Mouse (Mus musculus) limb, embryonic 14.5 days (tissue): ENCODE data around the gene Irgm1. TPM values are rescaled to one million over a fixed set of nuclear protein-coding genes. Genes with fewer than 3 reads are reported as not detected.
"Not testable (repeated sequence)": the region's sequence is repeated elsewhere in the genome, so short reads cannot be mapped to it uniquely, and the experiment has no call there.

ENCODE experiments used
- ATAC-seq: fragments of 200-750 bp; cut with Nextera tagmentation; 2 replicates; pipeline ENCODE4 v1.8.0; 2017; ENCODE audit warnings: low read depth, moderate number of reproducible peaks, moderate TSS enrichment; ENCODE audit not compliant: low FRiP score
- DNase-seq: peaks from one replicate; pipeline ENCODE4 v3.0.0-alpha.2; 2015; ENCODE audit warnings: low spot score
- H3K27ac ChIP-seq: fragments of 300-500 bp; sonication (generic); replicated peaks from 2 replicates; pipeline ENCODE4 v1.5.1; 2014; ENCODE audit warnings: low read depth, mild to moderate bottlenecking, low read length, moderate library complexity, mixed read lengths
- H3K27me3 ChIP-seq: fragments of 300-500 bp; sonication (generic); 2 replicates; pipeline ENCODE4 v1.6.1; 2014; ENCODE audit warnings: low read length, mixed read lengths; ENCODE audit not compliant: control insufficient read depth, insufficient read depth
- H3K36me3 ChIP-seq: fragments of 300-500 bp; sonication (generic); 2 replicates; pipeline ENCODE4 v1.6.1; 2014; ENCODE audit warnings: mild to moderate bottlenecking, low read length, moderate library complexity, mixed read lengths; ENCODE audit not compliant: control insufficient read depth, insufficient read depth
- H3K4me1 ChIP-seq: fragments of 300-500 bp; sonication (generic); 2 replicates; pipeline ENCODE4 v1.6.1; 2014; ENCODE audit warnings: antibody characterized with exemption, low read length, mixed read lengths; ENCODE audit not compliant: control insufficient read depth, insufficient read depth
- H3K4me2 ChIP-seq: fragments of 300-500 bp; sonication (generic); replicated peaks from 2 replicates; pipeline ENCODE4 v1.6.1; 2014; ENCODE audit warnings: low read depth, mild to moderate bottlenecking, low read length, moderate library complexity; ENCODE audit not compliant: severe bottlenecking
- H3K4me3 ChIP-seq: fragments of 300-500 bp; sonication (generic); replicated peaks from 2 replicates; pipeline ENCODE4 v1.5.1; 2014; ENCODE audit warnings: low read length
- H3K9ac ChIP-seq: fragments of 300-500 bp; sonication (generic); 2 replicates; pipeline ENCODE4 v1.6.1; 2014; ENCODE audit warnings: mild to moderate bottlenecking, low read depth, low read length, moderate library complexity; ENCODE audit not compliant: severe bottlenecking
- H3K9me3 ChIP-seq: fragments of 300-500 bp; sonication (generic); 2 replicates; pipeline ENCODE4 v1.6.1; 2016; ENCODE audit warnings: low read length; ENCODE audit not compliant: control insufficient read depth
- POLR2A ChIP-seq: fragments of 200-500 bp; IDR thresholded peaks from 2 replicates; pipeline ENCODE4 v1.8.0; 2012; ENCODE audit warnings: inconsistent platforms, mild to moderate bottlenecking, moderate library complexity, borderline replicate concordance; ENCODE audit not compliant: insufficient read depth, insufficient read length; ENCODE audit errors: extremely low read depth
- WGBS: fragments of 180-500 bp; shearing (Covaris S2); extraction: QIAGEN DNeasy Blood & Tissue Kit; methylation state at CpG from one replicate; pipeline ENCODE4 v1.1.7; 2014; 5-methylcytosine and 5-hydroxymethylcytosine counted together
- polyA plus RNA-seq, 2 experiments: library from polyadenylated mRNA; depleted of rRNA in 1 of 2; stranded (reverse) in 1 of 2; unstranded in 1 of 2; fragments of >200 nt; fragmentation: Nextera tagmentation in 1 of 2; extraction: Ambion mirVana in 1 of 2; gene quantifications; 2 replicates each; pipeline versions ENCODE4 v1.2.1 to v1.2.3; 2012 to 2014

Irgm1 gene
- polyA plus RNA-seq, 2 experiments = 4.1 to 5.5 TPM

- ATAC-seq (no peak), DNase-seq (no peak)
- no peaks in the 10 kb centered on the region; the same call in 1 of the 2 replicates for H3K27me3 ChIP-seq
- H3K9ac ChIP-seq = no peak overlapping the region
- TF ChIP-seq POLR2A = no peak
- H3K27ac ChIP-seq = no peak overlapping the region
- WGBS = 76% methylated on average over 4 of the region's 4 CpGs
- H3K4me2 ChIP-seq = no peak overlapping the region
- H3K9me3 ChIP-seq = no peaks in the 10 kb centered on the region
- peak overlapping the region; percentile 55; the same call in 1 of the 2 replicates for H3K4me3 ChIP-seq
- peaks cover 16% of the 10 kb centered on the region for H3K4me1 ChIP-seq
- H3K36me3 ChIP-seq = no peaks in the 10 kb centered on the region
Observed at GRCm38 (mm10) chr11:48852190-48852589, 19.3 kb downstream of the Irgm1 start.

GRCm38 (mm10) chr11:48851270-48851995 is 20.1 kb downstream of the Irgm1 start:
- no peak for ATAC-seq
- Histone ChIP-seq H3K9ac (no peak overlapping the region), H3K4me3 (no peak overlapping the region), H3K36me3 (no peaks in the 10 kb centered on the region), H3K27me3 (no peaks in the 10 kb centered on the region; the same call in 1 of the 2 replicates), H3K4me2 (no peak overlapping the region), H3K4me1 (peaks cover 16% of the 10 kb centered on the region), H3K27ac (no peak overlapping the region), H3K9me3 (no peaks in the 10 kb centered on the region)
- no peak for DNase-seq
- no peak for TF ChIP-seq POLR2A
- 82% methylated on average over 4 of the region's 4 CpGs for WGBS

- no peak for ATAC-seq
- no peaks in the 10 kb centered on the region for H3K9me3 ChIP-seq
- no peak overlapping the region for H3K4me3 ChIP-seq
- H3K4me2 ChIP-seq = no peak overlapping the region
- H3K36me3 ChIP-seq = no peaks in the 10 kb centered on the region
- no peak overlapping the region for H3K9ac ChIP-seq
- no peaks in the 10 kb centered on the region; the same call in 1 of the 2 replicates for H3K27me3 ChIP-seq
- no peak for TF ChIP-seq POLR2A
- no peak for DNase-seq
- H3K4me1 ChIP-seq = peaks cover 16% of the 10 kb centered on the region
- WGBS = 40% methylated on average over 2 of the region's 2 CpGs
- no peak overlapping the region for H3K27ac ChIP-seq
Observed at GRCm38 (mm10) chr11:48850240-48850639, 21.2 kb downstream of the Irgm1 start.

GRCm38 (mm10) chr11:48846881-48847280 is 24.6 kb downstream of the Irgm1 start:
- H3K27ac ChIP-seq = no peak overlapping the region
- ATAC-seq (no peak), DNase-seq (no peak)
- WGBS = 65% methylated on average over 5 of the region's 5 CpGs
- H3K4me3 ChIP-seq = no peak overlapping the region
- no peak overlapping the region for H3K4me2 ChIP-seq
- no peaks in the 10 kb centered on the region for H3K4me1 ChIP-seq
- H3K27me3 ChIP-seq = no peaks in the 10 kb centered on the region; the same call in 1 of the 2 replicates
- H3K9ac ChIP-seq = no peak overlapping the region
- H3K36me3 ChIP-seq = no peaks in the 10 kb centered on the region
- TF ChIP-seq POLR2A = no peak
- no peaks in the 10 kb centered on the region for H3K9me3 ChIP-seq

GRCm38 (mm10) chr11:48846362-48846761 is 25.1 kb downstream of the Irgm1 start:
- H3K27me3 ChIP-seq, H3K9me3 ChIP-seq, DNase-seq, H3K36me3 ChIP-seq, H3K4me1 ChIP-seq, H3K9ac ChIP-seq, H3K4me3 ChIP-seq, ATAC-seq, H3K27ac ChIP-seq, H3K4me2 ChIP-seq: not testable (repeated sequence)
- 75% methylated on average over 2 of the region's 2 CpGs for WGBS
